Mouse (Mus musculus) thymus, postnatal 4 days (tissue): ENCODE measurements at regions not wholly inside any gene's neighbourhood (a gene's known extent, or its start where the extent isn't known, plus 50 kb on each side); places are given as distances from the start of the nearest gene placed in this dataset.
"Not testable (repeated sequence)": the region's sequence is repeated elsewhere in the genome, so short reads cannot be mapped to it uniquely, and the experiment has no call there.

ENCODE experiments used
- DNase-seq: peaks from one replicate; pipeline ENCODE4 v3.0.0; 2021

DNA sequence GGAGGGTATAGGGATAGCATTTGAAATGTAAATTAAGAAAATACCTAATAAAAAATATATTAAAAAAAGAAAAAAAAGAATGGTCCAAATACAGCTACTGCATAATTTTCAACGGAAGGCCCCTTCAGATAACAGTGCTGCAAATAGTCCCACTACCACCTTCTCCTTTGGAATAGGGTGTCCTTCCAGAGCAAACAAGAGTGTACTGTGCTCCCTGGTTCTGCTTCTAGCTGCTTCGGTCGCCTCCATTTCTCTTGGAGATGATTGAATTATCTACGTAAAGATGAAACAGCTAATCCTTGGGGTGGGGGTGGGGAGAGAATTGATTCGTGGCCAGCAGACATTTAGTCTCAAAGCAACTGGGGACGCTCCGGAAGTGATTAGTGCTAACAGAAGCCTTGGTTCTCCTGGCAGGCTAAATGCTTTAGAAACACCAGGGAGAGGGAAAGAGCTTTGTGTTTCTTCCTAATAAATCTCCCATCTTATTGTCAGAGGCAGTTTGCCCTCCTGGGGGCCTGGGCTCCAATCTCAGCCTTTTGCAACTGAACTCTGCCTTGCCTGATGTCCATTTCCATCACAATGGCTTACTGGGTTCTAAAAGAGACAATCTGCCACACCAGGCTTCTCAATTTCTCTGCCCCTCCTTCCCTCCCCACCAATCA lies 184.5 kb upstream of the Tbl1xr1 start:
- DNase-seq, result no peak

DNA sequence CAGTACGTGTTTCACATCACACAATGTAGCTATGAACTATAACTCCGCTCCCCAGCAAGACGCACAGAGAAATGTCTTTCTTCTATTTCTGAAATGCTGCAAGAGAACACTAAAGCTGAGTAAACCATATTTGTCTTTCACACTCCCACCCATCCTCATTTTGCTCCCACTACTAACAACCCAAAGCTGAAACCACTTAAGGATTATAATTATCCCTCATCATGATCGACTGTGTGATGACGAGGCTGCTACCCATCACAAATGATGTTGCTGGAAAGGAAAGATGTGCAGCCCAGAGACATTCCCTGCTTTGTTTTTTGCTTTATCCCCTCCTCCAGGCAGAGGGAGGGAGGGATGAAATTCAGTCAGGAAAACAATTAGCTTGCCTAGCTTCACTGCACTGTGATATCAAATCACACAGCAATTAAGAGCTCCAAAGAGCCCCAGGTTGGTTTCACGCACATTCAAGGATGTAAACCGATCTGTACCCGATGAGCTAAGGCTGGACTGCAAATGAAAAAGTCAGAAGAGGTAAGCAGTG lies 183.5 kb upstream of the Tbl1xr1 start:
- no peak for DNase-seq

DNA sequence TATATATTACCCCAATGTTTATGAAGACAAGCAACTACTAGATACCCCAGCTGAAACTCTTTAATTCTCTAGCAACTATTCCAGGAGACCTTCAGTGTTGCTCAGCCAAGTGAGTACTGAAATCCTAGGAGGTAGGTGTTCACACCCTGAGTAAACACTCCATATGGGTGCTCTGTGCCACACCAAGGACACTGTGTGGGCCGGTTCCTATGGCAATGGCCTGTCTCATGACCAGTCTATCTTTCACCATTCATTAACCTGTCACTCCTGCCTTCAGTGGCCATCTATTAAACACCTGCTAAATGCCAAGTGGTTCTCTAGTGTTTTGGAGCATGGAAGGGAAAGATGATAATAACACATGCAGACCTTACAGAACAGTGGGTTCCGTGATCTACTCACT lies 180.9 kb upstream of the Tbl1xr1 start:
- DNase-seq, result no peak

DNA sequence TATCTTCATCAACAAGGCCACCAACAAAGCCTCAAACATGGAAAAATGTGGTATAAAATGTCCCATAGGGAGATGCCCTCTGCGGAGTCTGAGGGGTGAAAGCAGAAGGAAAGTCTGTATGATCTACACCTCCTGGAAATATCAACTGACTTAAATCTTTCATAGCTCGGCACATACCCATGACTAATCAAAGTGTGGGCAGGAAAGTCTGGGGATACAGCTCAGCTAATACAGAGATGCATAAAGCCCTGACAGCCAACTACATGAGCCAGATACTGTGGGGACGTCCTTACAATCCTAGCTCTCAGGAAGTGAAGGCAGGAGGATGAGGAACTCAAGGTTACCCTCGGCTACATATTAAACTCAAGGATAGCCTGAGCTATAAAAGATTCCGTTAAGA lies 178.2 kb upstream of the Tbl1xr1 start:
- no peak for DNase-seq

DNA sequence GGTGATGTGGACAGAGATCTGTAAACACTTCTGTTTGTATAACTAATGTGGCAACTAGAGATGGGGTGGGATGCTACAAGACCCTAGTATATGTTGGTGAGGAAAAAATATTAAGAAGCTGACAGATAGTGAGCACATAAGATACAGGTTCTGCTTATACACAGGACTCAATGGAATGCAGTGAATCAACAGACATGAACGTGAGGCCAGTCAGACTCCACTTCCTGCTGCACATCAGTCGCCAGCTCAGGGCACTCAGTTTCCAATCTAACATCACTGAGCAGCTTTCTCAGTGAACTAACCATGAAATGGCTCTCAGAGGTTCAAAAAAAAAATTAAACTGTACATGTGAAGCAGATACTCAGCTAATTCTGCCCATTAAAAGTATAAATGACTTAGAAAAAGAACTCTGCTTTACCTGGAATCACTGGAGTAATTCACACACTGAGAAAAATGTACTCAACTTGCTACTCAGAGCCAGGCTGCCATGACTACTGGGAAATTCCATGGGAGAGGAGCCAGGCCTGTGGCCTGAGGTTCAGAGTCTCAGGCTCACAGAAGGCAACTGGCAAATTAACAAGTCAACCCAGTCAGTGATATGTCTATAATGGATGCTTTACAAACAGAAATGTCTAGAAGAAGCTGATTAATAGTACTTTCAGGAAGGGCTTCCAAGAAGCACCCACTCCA lies 170.9 kb upstream of the Tbl1xr1 start:
- DNase-seq, result no peak

DNA sequence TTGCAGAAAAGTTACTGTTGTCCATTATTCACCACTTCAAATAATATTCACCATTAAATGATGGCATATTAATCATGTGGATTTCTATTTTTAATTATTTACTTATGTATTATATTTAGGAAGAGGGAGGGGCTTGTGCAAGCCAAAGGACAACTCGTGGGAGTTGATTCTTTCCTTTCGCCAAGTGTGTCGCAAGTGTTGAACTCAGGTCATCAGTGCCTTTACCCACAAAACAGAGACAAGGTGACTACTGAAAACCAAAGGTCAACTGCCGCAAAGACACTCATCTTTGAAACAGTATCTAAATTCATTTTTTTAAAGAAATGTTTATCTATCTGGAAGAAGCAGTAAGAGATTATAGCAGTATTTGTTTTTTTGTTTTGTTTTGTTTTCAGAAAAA lies 167.6 kb upstream of the Tbl1xr1 start:
- DNase-seq, result no peak

DNA sequence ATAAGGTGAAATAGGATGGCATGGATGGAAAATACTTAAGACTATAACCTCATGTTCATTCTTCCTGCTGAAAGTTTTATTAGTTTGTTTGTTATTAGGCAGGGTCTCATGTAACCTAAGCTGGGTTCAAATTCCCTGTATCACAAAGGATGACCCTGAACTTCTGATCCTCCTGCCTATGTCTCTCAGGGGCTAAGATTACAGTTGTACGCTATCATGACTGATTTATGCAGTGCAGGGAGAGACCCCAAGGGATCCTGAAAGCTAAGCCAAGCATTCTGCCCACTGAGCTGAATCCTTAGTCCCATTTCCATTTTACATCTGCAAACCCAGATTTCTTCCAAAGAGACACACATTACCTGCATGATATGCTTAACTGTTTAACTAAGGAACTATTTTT lies 166.4 kb upstream of the Tbl1xr1 start:
- DNase-seq, result no peak

DNA sequence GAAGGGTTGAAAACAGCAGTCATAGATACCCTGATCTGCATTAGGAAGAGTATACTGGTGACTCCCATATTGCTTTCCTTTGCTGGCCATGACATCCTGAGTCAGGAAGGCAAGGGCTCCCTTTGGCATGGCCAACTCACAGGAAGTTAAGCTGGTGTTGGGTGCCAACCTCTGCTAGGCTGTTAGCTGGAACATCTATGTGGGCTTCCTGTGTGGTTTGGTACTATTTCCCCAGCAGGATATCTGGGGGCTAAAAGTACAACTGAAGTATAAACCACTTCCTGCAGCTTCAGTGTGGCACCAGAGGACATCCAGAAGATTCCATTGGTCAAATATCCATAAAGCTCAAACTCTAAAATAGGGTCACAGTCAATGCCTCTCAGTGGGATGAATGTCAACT lies 165.4 kb upstream of the Tbl1xr1 start:
- peak; percentile 15 for DNase-seq

DNA sequence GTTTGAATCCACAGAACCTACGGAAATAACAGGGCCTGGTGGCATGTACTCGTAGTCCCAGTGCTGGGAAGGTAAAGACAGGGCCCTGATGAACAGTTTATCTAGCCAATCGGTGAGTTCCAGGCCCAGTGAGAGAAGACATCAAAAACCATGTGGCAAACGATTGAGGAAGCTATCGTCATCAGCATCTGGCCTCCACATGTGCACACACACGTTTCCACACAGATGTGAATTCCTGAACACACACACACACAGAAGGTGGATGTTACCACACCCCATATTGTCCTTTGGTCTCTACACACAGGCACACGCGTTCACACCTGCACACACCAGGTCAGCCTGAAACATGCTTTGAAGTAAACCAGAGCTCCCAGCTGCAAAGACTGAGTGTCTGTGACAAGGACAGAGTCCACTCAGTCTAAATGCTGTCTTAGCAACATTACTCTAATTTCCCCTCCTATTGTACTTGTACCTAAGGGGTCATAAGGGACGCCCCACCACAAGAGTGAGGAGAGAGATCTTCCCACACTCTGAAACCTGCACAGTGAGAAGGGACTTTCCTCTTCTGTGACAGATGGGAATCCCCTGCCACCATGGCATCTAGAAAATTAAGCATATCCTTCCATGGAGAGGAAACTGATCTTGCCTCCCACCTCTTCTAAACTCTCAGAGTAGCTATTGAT lies 159.1 kb upstream of the Tbl1xr1 start:
- no peak for DNase-seq

DNA sequence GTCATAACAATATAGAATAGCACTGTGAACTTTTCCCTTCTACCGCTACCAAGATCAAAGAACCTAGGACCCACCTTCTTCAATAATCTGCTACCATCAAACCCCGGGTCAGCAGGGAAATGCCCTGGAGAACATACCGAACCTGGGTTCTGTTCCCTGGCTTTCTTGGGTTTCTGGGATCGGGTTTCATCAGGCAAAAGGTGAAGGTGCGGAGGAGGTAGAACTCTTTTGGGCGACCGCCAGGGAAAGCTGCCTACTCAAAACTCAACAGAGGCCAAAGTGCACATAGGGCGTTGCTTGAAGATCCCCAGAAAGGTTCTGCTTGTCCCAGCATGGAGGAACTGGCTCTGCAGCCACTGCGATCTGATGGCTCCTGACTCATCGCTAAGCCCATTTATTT lies 158.0 kb upstream of the Tbl1xr1 start:
- DNase-seq, result no peak

DNA sequence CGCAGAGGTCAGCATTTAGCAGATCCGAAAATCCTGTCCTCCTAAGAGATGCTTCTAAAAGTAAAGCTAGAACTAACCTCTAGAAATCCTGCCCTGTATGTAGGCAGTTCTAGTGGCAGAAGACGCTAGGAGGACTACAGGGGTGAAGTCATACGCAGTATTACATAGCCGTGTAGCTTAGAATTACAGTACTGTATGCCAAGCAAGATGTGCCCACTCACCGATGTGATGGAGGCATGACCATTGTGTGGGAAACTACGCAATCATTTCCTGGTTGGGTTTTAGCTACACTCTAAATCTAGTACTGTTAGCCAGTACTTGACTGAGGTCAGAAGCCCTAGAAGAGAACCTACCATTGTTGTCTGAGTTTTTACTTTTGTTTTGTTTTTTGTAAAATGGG lies 156.5 kb upstream of the Tbl1xr1 start:
- no peak for DNase-seq

DNA sequence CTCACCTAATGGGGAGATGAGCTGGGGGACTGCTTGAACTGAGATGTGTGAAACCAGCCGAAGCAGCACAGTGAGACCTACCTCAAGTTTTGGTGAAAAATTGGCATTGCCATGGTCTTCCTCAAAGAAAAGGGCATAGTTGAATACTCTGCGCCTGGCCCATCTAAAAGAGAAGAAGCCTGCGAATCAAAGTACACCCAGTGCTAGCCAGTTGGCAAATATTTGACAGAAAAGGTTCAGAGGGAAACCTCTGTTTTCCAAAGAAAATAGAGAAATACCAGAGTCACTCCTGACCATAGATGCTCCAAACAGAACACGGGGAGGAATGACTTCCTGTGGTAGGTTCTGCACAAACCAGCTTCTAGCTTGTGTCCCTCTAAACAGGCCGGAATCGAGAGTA lies 144.5 kb upstream of the Tbl1xr1 start:
- no peak for DNase-seq

DNA sequence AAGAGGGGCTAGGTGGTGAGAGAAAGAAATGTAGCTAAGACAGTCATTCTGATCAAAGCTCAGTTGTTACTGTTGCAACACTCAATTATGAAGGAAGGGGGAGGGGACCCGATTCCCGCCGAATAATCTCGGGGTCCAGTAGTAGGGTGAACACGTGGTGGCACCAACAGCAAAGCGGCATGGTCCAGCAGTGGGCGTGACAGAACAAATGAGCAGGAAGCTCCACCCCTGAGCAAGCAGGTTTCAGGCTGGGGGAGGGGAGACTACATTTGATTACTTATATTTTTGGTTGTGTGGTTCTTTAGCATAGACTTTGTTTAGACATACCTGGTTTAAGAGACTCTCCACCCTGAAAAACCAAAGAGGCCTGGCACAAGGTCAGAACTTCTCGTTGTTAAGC lies 143.8 kb upstream of the Tbl1xr1 start:
- not testable (repeated sequence) for DNase-seq

DNA sequence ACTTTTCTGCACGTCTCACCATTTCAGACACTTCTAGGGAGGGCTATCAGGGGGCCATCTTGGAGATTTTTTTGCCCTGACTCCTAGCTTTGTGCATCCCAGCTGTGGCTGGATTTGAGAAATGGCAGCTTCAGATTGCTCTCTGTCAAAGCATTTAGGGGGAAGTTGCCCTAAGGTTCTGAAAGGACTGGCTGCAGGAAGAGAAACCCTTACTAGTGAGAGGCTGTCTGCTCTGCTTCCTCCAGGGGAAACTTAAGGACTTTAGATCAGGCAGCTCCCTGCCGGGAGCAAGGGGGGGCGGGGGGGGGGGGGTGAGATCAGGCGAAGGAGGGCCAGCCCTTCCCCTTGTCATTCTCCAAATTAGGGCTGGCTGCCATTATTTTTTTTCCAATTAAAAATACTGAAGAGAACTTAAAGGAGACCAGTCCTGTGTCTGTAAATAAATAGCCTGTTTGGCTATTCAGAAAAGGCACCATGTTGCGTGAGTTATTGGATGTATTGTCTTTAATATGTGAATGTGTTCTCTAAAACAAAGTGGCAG lies 141.7 kb upstream of the Tbl1xr1 start:
- DNase-seq, result no peak

DNA sequence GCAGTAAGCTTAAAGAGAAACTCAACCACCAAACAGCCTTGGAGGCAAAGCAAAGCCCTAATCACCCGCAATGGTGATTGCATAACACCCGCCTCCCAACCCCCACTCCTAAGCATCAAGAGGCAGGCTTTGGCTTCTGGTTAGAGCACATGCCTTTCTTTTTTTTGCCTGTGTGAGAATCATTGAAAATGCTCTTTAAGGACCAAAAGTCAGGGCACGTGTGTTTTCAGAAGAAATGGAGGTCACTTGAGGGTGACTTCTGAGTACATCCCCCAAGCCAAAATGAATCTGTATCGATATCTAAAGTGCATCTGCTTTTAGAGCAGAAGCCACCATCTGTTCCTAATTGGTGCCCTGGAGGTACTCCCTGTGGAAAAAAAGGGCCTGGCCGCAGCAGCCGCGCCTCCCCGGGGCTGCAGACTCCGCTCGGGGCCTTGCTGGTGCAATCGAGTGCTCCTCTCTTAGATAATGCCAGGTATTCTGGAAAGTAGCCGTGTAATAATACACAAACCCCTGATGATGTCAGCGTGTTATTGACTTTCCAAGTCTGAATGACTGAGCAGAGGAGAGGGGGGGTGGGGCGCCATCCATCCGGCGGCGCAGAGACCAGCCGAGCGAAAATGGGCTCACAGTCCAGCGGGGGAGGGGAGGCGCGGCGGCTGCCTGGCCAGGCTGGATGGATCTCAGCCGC lies 140.7 kb upstream of the Tbl1xr1 start:
- peak; percentile 98 for DNase-seq

DNA sequence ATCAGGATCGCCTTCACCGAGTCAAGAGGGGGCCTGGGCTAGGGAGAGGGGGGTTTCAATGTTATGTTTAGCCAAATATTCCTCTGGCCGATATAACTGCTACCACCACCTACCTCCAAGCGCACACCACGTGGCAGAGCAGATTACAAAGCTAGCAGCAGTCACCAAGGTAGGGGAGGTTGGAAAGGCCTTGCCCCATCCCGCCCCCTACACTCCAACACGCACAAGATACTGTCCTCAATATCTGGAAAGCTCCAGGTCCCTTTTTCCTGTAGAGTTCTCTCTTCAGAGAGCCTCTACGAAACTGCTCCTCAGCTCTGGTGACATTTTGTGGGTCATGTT lies 140.2 kb upstream of the Tbl1xr1 start:
- no peak for DNase-seq

DNA sequence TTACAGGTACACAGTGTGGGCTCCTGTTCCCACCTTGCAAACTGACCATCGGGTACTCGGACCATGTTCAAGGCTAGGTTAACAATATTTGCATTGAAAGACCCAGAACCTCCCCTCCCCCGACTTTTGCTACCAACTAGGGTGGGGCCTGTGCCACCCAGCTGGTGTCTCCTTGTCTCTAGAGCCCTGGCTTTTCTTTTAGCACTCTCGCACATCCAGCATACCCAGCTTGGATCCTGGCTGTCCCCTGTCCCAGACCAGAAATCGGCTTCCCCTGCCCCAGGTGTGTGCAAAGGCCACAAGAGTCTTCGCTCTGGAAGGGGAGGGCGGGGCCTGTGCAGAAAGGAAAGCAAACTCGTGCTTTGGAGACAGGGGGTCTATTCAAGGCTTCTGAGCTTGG lies 139.8 kb upstream of the Tbl1xr1 start:
- DNase-seq, result peak; percentile 75

DNA sequence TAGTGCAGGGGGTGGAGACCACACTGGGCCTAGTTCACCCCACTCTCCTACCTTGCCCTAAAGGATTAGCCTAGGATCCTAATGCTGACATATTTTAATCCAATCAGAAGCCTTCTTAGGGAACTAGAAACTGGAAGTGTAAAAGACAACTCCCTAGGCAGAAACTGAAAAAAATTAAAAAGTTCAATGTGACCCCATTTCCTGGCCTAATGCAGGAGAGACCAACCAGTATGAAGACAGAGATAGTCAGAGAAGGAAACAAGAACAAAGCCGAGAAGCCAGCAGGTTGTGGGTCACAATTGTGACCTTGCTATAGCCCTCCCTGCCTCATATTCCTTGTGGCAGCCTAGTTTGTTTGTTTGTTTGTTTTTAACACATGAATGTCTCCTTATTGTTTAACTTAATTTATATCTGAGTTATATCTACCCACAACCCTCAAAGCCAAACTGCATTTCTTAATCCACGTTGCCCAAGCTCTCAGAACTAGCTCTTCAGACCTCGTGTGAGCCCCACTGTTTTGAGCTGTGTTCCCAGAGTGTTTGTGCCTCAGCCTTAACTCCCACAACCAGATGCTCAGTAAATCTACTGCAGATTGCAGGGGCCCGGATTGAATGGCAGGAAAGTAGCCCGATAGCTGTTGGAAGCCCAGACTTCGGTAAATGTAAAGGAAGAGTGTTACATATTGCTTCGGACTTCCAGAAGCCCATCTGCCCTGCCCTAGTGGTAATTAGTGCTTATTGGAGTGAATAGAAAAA lies 139.0 kb upstream of the Tbl1xr1 start:
- no peak for DNase-seq

DNA sequence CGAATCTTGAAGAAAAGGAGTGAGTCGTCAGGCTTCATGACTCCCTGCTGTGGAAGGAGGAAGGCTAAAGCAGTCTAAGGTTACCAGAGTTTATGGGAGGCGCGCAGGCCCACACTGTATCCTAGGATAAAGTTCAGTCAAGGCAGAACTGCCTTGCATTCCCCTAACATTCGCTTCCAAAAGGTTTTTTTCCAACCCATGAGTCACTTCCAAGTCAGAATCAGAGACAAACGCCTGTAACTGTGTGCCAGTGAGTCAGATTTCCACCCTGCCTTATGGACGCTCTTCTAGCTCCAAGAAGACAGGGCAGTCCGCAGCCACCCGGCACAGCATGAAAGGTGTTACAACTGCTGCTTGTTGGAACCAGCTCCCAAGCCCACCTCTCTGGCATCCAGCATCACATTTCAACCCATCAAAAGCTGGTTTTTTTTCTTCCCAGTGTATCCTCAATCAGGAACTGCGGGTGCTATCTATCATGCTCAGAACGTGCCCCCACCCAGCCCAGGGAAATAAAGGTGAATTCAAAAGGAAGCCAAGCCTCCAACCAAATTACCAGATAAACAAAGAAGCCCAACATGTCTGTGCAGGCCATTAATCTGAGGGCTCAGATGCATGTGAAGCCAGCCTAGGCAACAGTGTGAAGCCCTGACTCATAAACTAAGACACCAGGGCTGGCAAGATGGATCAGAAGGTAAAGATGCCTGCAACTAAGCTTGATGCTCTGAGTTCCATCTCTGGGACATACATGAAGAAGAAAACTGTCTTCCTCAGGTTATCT lies 138.2 kb upstream of the Tbl1xr1 start:
- DNase-seq, result no peak

DNA sequence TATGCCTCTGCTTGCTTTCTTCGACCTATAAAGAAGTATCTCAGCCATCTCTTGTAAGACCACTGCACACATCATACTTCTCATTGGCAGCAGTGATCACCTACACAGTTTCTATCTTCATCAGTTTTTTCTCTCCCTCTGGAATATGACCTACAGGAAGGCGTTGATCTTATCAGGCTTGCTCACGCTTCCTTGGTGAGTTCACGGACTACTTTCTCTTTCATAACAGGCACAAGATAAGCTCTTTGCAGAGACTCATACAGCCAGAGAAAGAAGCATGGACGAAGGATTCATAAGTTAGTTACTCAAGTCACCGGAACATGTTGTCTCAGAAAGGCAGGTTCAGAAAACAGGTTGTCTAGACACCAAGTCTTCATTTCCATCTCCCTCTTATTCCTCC lies 136.7 kb upstream of the Tbl1xr1 start:
- DNase-seq, result no peak

DNA sequence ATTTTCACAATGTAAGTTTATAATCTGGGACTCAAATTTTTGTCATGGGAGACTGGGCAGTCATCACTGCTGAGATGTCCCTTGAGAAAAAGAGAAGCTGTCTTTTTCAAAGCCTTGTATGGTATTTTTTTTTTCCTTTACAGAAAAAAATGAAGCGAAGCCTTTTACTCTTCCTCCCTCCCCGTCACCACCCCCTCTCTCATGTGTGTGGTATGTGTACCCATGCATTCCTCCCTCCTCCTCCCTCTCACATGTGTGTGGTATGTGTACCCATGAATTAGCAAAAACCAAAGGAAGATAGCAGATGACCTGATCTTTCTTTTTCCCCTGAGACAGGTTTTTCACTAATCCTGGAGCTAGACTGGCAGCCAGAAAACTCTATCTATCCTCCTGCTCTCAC lies 134.9 kb upstream of the Tbl1xr1 start:
- no peak for DNase-seq

DNA sequence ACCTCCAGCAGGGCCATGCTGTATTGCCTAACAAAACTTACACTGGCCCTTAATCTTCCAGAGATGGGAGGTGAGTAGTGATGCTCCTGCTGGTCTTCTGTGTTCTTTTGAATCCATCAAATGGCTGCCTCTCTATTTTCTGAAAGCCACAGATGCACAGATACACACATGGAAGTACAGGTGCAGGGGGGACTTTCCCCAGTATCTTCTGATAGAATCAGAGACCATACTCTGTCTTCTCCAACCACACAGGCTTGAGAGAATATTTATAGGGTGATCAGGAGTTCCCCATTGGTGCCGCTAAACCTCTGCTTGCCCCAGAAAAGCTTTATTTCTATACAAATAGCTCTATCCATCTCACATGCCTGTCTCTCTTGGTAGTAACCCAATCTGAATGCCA lies 133.5 kb upstream of the Tbl1xr1 start:
- no peak for DNase-seq
